ENCODE assay signal across 22 mouse cellular contexts in genomic region chr3:61456598-61456997, GRCm38 (mm10).
DNase-seq lines count a peak whose midpoint lies in the region; ATAC-seq and TF ChIP-seq lines count a peak whose summit lies in the region.
"Had no signal": no experiment of that assay in that cellular context is flagged by ENCODE, and none has a peak within 500 bp of the region (broad histone marks: within the 10 kb centered on the region; RNA-seq: fewer than 3 reads in every experiment).

No protein-coding gene starts in this region.

- peak; percentile 56 for ATAC-seq in limb, embryonic 12.5 days (ENCODE audit: insufficient number of reproducible peaks, insufficient read depth, low FRiP score, low TSS enrichment, low read depth)
- ATAC-seq in limb, embryonic 13.5 days (ENCODE audit: low FRiP score, low read depth): peak; percentile 64
- ATAC-seq in limb, embryonic 14.5 days (ENCODE audit: low FRiP score, low read depth): 0 out of 2 replicates have a peak, but pooled peaks have one; percentile 30
- ATAC-seq: activated CD4-positive, CD25-positive, alpha-beta regulatory T cell, adult 4 months; CD4-positive, CD25-positive, alpha-beta regulatory T cell, adult 4 months; Patski had no signal

- no peaks in the 10 kb centered on the region for H3K4me1 ChIP-seq in limb, embryonic 12.5 days (replicated peaks)
- H3K4me1 ChIP-seq in limb, embryonic 10.5 days: no peaks in the 10 kb centered on the region
- H3K4me1 ChIP-seq in limb, embryonic 13.5 days: no peaks in the 10 kb centered on the region
- H3K4me1 ChIP-seq in limb, embryonic 14.5 days (ENCODE audit: control insufficient read depth, insufficient read depth, low read length): no peaks in the 10 kb centered on the region

- TF ChIP-seq POLR2A in limb, embryonic 14.5 days (IDR thresholded peaks at IDR 0.05; ENCODE audit: borderline replicate concordance, extremely low read depth, insufficient read depth, insufficient read length): no peak

- H3K36me3 ChIP-seq in limb, embryonic 12.5 days: no peaks in the 10 kb centered on the region
- no peaks in the 10 kb centered on the region for H3K36me3 ChIP-seq in limb, embryonic 10.5 days
- H3K36me3 ChIP-seq in limb, embryonic 13.5 days: no peaks in the 10 kb centered on the region
- H3K36me3 ChIP-seq in limb, embryonic 14.5 days (ENCODE audit: control insufficient read depth, insufficient read depth, low read length): no peaks in the 10 kb centered on the region
- H3K36me3 ChIP-seq: G1E had no signal

- no peak overlapping the region for H3K4me3 ChIP-seq in limb, embryonic 12.5 days (replicated peaks)
- no peak overlapping the region for H3K4me3 ChIP-seq in limb, embryonic 10.5 days
- no peak overlapping the region for H3K4me3 ChIP-seq in limb, embryonic 13.5 days
- H3K4me3 ChIP-seq in limb, embryonic 14.5 days (replicated peaks; ENCODE audit: low read length): no peak overlapping the region

- DNase-seq in limb, embryonic 10.5 days (ENCODE audit: low spot score): no peak
- peak; percentile 15 for DNase-seq in limb, embryonic 14.5 days (ENCODE audit: low spot score)
- DNase-seq in skeletal muscle tissue, adult 2 months (ENCODE audit: low read depth, low spot score): peak; percentile 4
- no peak for DNase-seq in heart, postnatal 4 days
- no peak for DNase-seq in cerebellum, adult 18-20 months
- DNase-seq in spleen, postnatal 10 days (ENCODE audit: low spot score in 2 of 2): no peak
- DNase-seq: adrenal gland, adult 2 months; adrenal gland, adult 8-10 months; adrenal gland, postnatal 10 days; adrenal gland, postnatal 14 days; adrenal gland, postnatal 25 days; adrenal gland, postnatal 36 days; B cell, adult 2 months; cerebellum, adult 11 months; cerebellum, adult 11-12 months had no signal

- 0 out of 2 replicates have a peak, but pooled peaks cover 3% of the 10 kb centered on the region for H3K9me3 ChIP-seq in limb, embryonic 12.5 days
- H3K9me3 ChIP-seq in limb, embryonic 10.5 days (replicated peaks): no peaks in the 10 kb centered on the region
- no peaks in the 10 kb centered on the region for H3K9me3 ChIP-seq in limb, embryonic 13.5 days
- H3K9me3 ChIP-seq in limb, embryonic 14.5 days (ENCODE audit: control insufficient read depth, low read length): no peaks in the 10 kb centered on the region
- H3K9me3 ChIP-seq: G1E had no signal

- H3K9ac ChIP-seq in limb, embryonic 12.5 days (replicated peaks): no peak overlapping the region
- no peak overlapping the region for H3K9ac ChIP-seq in limb, embryonic 13.5 days
- no peak overlapping the region for H3K9ac ChIP-seq in limb, embryonic 14.5 days (ENCODE audit: low read depth, low read length, severe bottlenecking)

- WGBS in limb, embryonic 12.5 days: 64% methylated on average over 2 of the region's 2 CpGs
- 90% methylated on average over 2 of the region's 2 CpGs for WGBS in limb, embryonic 10.5 days
- WGBS in limb, embryonic 13.5 days: 60% methylated on average over 2 of the region's 2 CpGs
- WGBS in limb, embryonic 14.5 days: 56% methylated on average over 2 of the region's 2 CpGs

- no peak overlapping the region for H3K4me2 ChIP-seq in limb, embryonic 12.5 days
- H3K4me2 ChIP-seq in limb, embryonic 13.5 days (replicated peaks): no peak overlapping the region
- no peak overlapping the region for H3K4me2 ChIP-seq in limb, embryonic 14.5 days (replicated peaks; ENCODE audit: low read depth, low read length, severe bottlenecking)

- H3K27me3 ChIP-seq in limb, embryonic 12.5 days: no peaks in the 10 kb centered on the region
- H3K27me3 ChIP-seq in limb, embryonic 10.5 days (ENCODE audit: low read depth, poor library complexity, severe bottlenecking): no peaks in the 10 kb centered on the region
- H3K27me3 ChIP-seq in limb, embryonic 13.5 days: no peaks in the 10 kb centered on the region
- no peaks in the 10 kb centered on the region for H3K27me3 ChIP-seq in limb, embryonic 14.5 days (ENCODE audit: control insufficient read depth, insufficient read depth, low read length)
- H3K27me3 ChIP-seq: CH12.LX had no signal

- no peak overlapping the region for H3K27ac ChIP-seq in limb, embryonic 12.5 days
- no peak overlapping the region for H3K27ac ChIP-seq in limb, embryonic 10.5 days
- H3K27ac ChIP-seq in limb, embryonic 13.5 days: no peak overlapping the region
- H3K27ac ChIP-seq in limb, embryonic 14.5 days (replicated peaks; ENCODE audit: low read depth, low read length): no peak overlapping the region

Comparison
In these comparisons a context has a peak if more than half of its experiments do, and no peak if none do; other contexts are left out.
1. DNase-seq: peak in limb, embryonic 14.5 days (single experiment) and skeletal muscle tissue, adult 2 months (single experiment); none in limb, embryonic 10.5 days (single experiment), heart, postnatal 4 days (single experiment), cerebellum, adult 18-20 months (0 of 2) and spleen, postnatal 10 days (0 of 2).
2. Peak in every context shown above with its lines, with median percentiles within 50 percentile points of each other: ATAC-seq.